Mouse (Mus musculus) cerebellum, adult 2 months (tissue): ENCODE results near the gene Pax3.

Experiments used
- CTCF ChIP-seq: fragments of 200-500 bp; IDR thresholded peaks from 2 replicates; pipeline ENCODE4 v1.5.1; 2011; ENCODE audit warnings: low read depth, mild to moderate bottlenecking, control low read depth, low read length, moderate library complexity, borderline replicate concordance; ENCODE audit not compliant: insufficient read depth
- POLR2A ChIP-seq: fragments of 200-500 bp; IDR thresholded peaks from 2 replicates; pipeline ENCODE4 v1.6.1; 2011; ENCODE audit warnings: low read length, control low read depth, borderline replicate concordance; ENCODE audit not compliant: insufficient read depth

GRCm38 (mm10) chr1:78197351-78198234 lies 659 bp upstream of the Pax3 start:
- TF ChIP-seq CTCF: no peak
- no peak for TF ChIP-seq POLR2A
